Mouse (Mus musculus) liver, embryonic 11.5 days (tissue): ENCODE data around the gene Serpind1. TPM values are rescaled to one million over a fixed set of nuclear protein-coding genes. Genes with fewer than 3 reads are reported as not detected.

ENCODE experiments used
- ATAC-seq: fragments of 200-750 bp; cut with Nextera tagmentation; replicated peaks from 2 replicates; pipeline ENCODE4 v1.8.0; 2017; ENCODE audit warnings: moderate number of reproducible peaks, mild to moderate bottlenecking, moderate TSS enrichment, moderate library complexity; ENCODE audit not compliant: low FRiP score
- DNase-seq: peaks from one replicate; pipeline ENCODE4 v3.0.0-alpha.2; 2017; ENCODE audit warnings: low spot score
- H3K27ac ChIP-seq: fragments of 300-500 bp; sonication (generic); 2 replicates; pipeline ENCODE4 v1.5.1; 2014; ENCODE audit warnings: mild to moderate bottlenecking, low read depth, low read length, control low read depth
- H3K27me3 ChIP-seq: fragments of 300-500 bp; sonication (generic); replicated peaks from 2 replicates; pipeline ENCODE4 v1.6.1; 2014; ENCODE audit warnings: low read length, mixed read lengths; ENCODE audit not compliant: control insufficient read depth, insufficient read depth
- H3K36me3 ChIP-seq: fragments of 300-500 bp; sonication (generic); 2 replicates; pipeline ENCODE4 v1.6.1; 2014; ENCODE audit warnings: mild to moderate bottlenecking, low read length, moderate library complexity, mixed read lengths; ENCODE audit not compliant: control insufficient read depth, insufficient read depth
- H3K4me1 ChIP-seq: fragments of 300-500 bp; sonication (generic); replicated peaks from 2 replicates; pipeline ENCODE4 v1.6.1; 2014; ENCODE audit warnings: low read length, mixed read lengths; ENCODE audit not compliant: control insufficient read depth, insufficient read depth
- H3K4me2 ChIP-seq: fragments of 300-500 bp; sonication (generic); 2 replicates; pipeline ENCODE4 v1.6.1; 2014; ENCODE audit warnings: mild to moderate bottlenecking, control low read depth, moderate library complexity
- H3K4me3 ChIP-seq: fragments of 300-500 bp; sonication (generic); 2 replicates; pipeline ENCODE4 v1.5.1; 2014; ENCODE audit warnings: low read depth, low read length, control low read depth
- H3K9ac ChIP-seq: fragments of 300-500 bp; sonication (generic); 2 replicates; pipeline ENCODE4 v1.6.1; 2014; ENCODE audit warnings: low read depth, low read length, control low read depth
- H3K9me3 ChIP-seq: fragments of 300-500 bp; sonication (generic); 2 replicates; pipeline ENCODE4 v1.6.1; 2016; ENCODE audit warnings: low read length, inconsistent platforms, mixed read lengths; ENCODE audit not compliant: control insufficient read depth
- WGBS: fragments of 180-500 bp; shearing (Covaris S2); extraction: QIAGEN DNeasy Blood & Tissue Kit; methylation state at CpG from one replicate; pipeline ENCODE4 v1.1.7; 2014; 5-methylcytosine and 5-hydroxymethylcytosine counted together
- polyA plus RNA-seq: library from polyadenylated mRNA; unstranded; fragments of >200 nt; fragmentation: Nextera tagmentation; extraction: Ambion mirVana; gene quantifications from 2 replicates; pipeline ENCODE4 v1.2.1, GENCODE M21; 2014

Serpind1 gene
- polyA plus RNA-seq, 1 experiment from 2014 or later: 110 TPM

DNA sequence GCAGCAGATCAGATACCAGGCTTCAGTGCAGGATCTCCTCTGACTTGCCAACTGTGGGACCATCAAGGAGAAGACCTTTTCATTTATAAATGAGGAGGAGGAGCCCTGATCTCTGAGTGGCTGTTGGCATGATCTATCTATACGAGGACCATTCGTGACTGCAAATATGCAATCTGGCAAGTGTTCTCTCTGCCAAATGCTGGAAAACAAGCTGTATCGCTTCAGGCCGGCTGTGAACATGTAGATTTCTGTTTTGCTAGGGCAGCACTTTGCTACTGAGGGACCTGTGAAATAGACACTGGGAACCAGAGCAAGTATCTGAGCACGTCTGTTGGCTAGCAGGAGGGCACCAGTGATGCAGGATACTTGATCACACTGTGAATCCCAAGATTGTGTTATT lies 18.6 kb upstream of the Serpind1 start:
- Histone ChIP-seq H3K4me2 (no peak overlapping the region), H3K36me3 (peaks cover 13% of the 10 kb centered on the region; the same call in 1 of the 2 replicates), H3K4me1 (no peaks in the 10 kb centered on the region), H3K4me3 (no peak overlapping the region), H3K9ac (no peak overlapping the region), H3K27ac (no peak overlapping the region), H3K27me3 (no peaks in the 10 kb centered on the region), H3K9me3 (no peaks in the 10 kb centered on the region)
- no peak for DNase-seq
- ATAC-seq: no peak
- WGBS: 91% methylated on average over 5 of the region's 5 CpGs

DNA sequence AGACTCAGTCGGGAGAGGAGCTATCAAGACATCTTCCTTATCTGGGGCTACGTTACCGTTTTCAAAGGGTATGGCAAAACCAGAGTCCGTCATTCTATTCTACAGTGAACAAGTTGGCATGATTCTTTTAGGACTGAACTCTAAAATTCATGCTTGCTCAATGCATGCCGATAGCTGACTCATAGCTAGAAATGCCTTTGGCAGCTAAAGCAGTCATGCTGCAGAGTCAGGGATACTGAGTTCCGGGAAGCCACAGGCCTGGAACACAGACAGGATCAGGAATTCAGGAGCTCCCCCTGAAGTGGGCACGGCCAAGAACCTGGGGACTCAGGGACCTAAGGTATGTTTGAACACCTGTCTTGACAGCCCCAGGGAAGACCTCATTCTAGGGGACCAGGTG lies 14.6 kb upstream of the Serpind1 start:
- Histone ChIP-seq H3K27me3 (no peaks in the 10 kb centered on the region), H3K4me3 (no peak overlapping the region), H3K9ac (no peak overlapping the region), H3K9me3 (no peaks in the 10 kb centered on the region), H3K4me1 (no peaks in the 10 kb centered on the region), H3K4me2 (no peak overlapping the region), H3K36me3 (peaks cover 10% of the 10 kb centered on the region), H3K27ac (no peak overlapping the region)
- 90% methylated on average over 7 of the region's 7 CpGs for WGBS
- ATAC-seq: no peak
- DNase-seq: no peak

DNA sequence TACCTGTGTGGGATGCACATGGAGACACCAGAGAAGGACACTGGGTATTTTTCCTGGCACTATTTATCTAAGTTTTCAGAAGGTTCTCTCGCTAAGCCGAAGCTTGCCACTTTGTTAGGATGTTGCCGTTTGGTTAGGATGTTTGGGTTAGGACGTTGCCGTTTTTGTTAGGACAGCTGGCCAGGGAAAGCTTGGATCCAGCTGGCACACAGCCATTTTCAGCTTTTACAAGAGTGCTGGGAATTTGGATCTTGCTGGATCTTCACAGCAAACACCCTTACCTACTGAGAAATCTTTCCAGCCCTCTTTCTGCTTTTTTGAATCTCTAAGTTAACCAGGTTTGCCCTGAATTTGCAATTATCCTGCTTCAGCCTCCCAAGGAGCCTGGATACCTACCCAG lies 9.7 kb upstream of the Serpind1 start:
- Histone ChIP-seq H3K27me3 (no peaks in the 10 kb centered on the region), H3K9ac (no peak overlapping the region), H3K9me3 (no peaks in the 10 kb centered on the region), H3K36me3 (peaks cover 7% of the 10 kb centered on the region), H3K4me2 (no peak overlapping the region), H3K4me3 (no peak overlapping the region), H3K4me1 (no peaks in the 10 kb centered on the region), H3K27ac (no peak overlapping the region)
- DNase-seq: no peak
- ATAC-seq: no peak
- 91% methylated on average over 5 of the region's 5 CpGs for WGBS

DNA sequence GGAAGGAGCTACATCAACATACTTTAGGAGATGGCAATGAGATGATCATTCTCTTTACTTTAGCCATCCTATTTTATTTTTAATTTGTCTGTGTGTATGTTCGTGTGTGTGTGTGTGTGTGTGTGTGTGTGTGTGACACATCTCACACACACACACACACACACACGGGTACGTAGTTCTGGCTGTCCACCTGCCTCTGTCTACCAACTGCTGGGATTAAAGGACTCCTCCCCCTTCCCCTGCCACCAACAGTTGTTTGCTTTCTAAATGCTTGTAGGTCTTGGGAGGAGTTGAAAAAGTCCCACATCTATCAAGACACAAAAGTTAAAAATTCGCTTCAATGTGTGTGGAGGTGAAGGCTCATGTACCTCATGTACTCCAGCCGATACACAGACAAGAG lies 6.4 kb upstream of the Serpind1 start:
- no peak overlapping the region for H3K4me2 ChIP-seq
- H3K4me1 ChIP-seq: no peaks in the 10 kb centered on the region
- H3K4me3 ChIP-seq: no peak overlapping the region
- no peaks in the 10 kb centered on the region for H3K27me3 ChIP-seq
- no peaks in the 10 kb centered on the region for H3K9me3 ChIP-seq
- peaks cover 3% of the 10 kb centered on the region for H3K36me3 ChIP-seq
- ATAC-seq (no peak), DNase-seq (no peak)
- no peak overlapping the region for H3K27ac ChIP-seq
- 87% methylated on average over 5 of the region's 5 CpGs for WGBS
- H3K9ac ChIP-seq: no peak overlapping the region

DNA sequence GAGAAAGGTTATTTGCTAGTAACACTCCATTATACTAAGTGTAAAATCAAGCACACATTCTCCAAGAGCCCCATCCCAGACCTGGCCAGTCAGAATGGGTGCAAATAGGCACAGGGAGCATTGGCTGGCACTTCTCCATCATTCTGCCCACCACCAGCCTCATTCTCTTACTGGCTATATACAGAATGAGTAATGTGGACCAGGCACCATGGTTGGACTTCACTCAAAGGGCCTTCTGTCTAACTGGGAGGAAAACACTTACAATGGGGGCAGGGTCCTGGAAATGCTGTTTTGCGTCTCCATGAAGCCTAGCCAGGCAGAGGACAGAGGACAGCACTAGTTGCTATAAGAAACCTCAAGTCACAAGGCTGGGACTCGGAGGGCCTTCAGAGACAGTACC lies 5.1 kb upstream of the Serpind1 start:
- no peak overlapping the region for H3K4me3 ChIP-seq
- H3K36me3 ChIP-seq: peaks cover 3% of the 10 kb centered on the region
- no peaks in the 10 kb centered on the region for H3K27me3 ChIP-seq
- DNase-seq (no peak), ATAC-seq (no peak)
- WGBS: 88% methylated on average over 2 of the region's 2 CpGs
- H3K4me2 ChIP-seq: no peak overlapping the region
- no peaks in the 10 kb centered on the region for H3K4me1 ChIP-seq
- H3K9me3 ChIP-seq: no peaks in the 10 kb centered on the region
- no peak overlapping the region for H3K9ac ChIP-seq
- H3K27ac ChIP-seq: no peak overlapping the region

DNA sequence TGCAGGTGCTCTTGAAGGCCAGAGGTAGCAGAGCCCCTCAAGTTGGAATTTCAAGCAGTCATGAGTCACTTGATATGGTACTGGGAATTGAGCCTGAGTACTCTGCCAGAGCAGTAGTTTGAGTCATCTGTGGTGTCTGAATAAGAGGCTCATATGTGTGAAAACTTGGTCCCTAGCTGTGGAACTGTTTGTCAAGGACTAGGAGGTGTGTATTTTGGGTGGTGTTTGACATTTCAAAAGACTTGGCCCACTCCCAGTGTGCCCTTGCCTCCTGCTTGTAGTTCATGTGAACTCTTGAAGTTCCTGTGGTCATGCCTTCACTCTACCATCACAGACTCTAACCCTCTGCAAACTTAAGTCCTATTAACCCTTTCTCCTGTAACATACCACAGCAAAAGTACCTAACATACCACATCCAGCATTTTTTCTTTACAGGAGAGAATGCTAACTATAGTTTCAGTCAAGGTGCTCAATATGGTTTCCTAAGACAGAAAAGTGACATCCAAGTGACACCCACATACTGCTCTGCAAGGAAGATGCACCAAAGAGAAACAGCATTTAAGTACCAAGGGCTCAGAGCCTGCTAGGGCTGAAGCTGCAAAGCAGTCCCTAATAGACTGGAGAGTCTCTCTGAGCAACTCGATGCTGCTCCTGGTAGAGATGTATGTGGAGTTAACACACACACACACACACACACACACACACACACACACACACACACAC lies 1.2 kb upstream of the Serpind1 start:
- Histone ChIP-seq H3K4me2 (no peak overlapping the region), H3K9ac (no peak overlapping the region), H3K27me3 (no peaks in the 10 kb centered on the region), H3K27ac (no peak overlapping the region), H3K9me3 (no peaks in the 10 kb centered on the region), H3K36me3 (no peaks in the 10 kb centered on the region; the same call in 1 of the 2 replicates), H3K4me1 (no peaks in the 10 kb centered on the region), H3K4me3 (no peak overlapping the region)
- ATAC-seq: no peak
- DNase-seq: no peak
- WGBS: 92% methylated on average over 1 of the region's 1 CpGs

DNA sequence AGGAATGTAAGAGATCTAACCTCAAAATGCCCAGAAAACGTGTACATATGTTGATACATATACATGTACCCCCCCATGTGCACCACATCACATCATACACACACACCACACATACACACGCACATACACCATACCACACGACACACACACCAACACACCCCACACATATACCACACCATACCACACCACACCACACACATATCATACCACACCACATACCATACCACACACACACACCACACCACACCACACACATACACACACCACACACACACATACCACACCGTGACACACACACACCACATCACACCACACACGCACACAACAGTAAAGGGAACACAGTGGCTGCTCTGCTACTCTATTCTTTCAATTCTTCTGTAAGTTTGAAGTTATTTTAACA lies 684 bp downstream of the Serpind1 start:
- DNase-seq: no peak
- no peaks in the 10 kb centered on the region for H3K4me1 ChIP-seq
- peak overlapping the region; percentile 42 for H3K4me2 ChIP-seq
- 75% methylated on average over 5 of the region's 5 CpGs for WGBS
- peak overlapping the region; percentile 25; the same call in 1 of the 2 replicates for H3K4me3 ChIP-seq
- ATAC-seq: 0 out of 2 replicates have a peak, but pooled peaks have one; percentile 47
- no peaks in the 10 kb centered on the region; the same call in 1 of the 2 replicates for H3K36me3 ChIP-seq
- no peaks in the 10 kb centered on the region for H3K27me3 ChIP-seq
- no peaks in the 10 kb centered on the region for H3K9me3 ChIP-seq
- H3K27ac ChIP-seq: no peak overlapping the region
- no peak overlapping the region for H3K9ac ChIP-seq

DNA sequence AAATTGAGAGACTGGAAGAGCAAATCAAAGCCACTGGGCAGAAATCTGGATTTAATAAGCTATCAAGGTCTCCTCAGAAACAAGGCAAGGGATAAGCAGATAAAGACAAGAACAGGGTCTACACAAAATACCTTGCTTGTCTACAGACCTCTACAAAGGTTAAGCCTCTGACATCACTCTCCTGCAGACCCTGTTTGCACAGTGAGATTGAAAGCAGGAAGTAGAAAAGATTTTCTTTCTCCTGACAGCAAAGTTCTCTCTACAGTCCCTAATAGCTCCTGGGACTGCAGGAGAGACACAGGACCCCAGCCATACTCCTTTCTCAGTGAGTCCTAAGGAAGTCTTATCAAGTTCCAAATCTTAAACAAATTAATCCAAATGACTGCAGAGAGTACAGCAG lies 3.4 kb downstream of the Serpind1 start:
- Histone ChIP-seq H3K9me3 (no peaks in the 10 kb centered on the region), H3K27me3 (no peaks in the 10 kb centered on the region), H3K27ac (no peak overlapping the region), H3K36me3 (no peaks in the 10 kb centered on the region; the same call in 1 of the 2 replicates), H3K4me2 (no peak overlapping the region), H3K4me3 (no peak overlapping the region), H3K4me1 (no peaks in the 10 kb centered on the region), H3K9ac (no peak overlapping the region)
- ATAC-seq (no peak), DNase-seq (no peak)

DNA sequence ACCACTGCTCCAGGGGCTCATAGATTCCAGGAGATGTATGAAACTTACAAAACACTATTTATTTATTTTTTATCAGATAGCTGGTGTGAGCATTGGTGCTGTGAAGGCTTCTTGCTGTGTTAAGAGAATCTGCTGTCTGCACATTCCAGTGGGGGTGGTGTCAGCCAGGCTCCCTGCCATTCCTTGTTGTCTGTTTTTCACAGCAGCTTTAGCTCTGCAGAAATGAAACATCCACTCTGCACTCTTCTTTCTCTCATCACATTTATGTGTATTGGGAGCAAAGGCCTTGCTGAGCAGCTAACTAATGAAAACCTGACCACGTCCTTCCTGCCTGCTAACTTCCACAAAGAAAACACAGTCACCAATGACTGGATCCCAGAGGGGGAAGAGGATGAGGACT lies 4.9 kb downstream of the Serpind1 start:
- Histone ChIP-seq H3K27me3 (no peaks in the 10 kb centered on the region), H3K9ac (no peak overlapping the region), H3K4me2 (no peak overlapping the region), H3K27ac (no peak overlapping the region), H3K9me3 (no peaks in the 10 kb centered on the region), H3K36me3 (no peaks in the 10 kb centered on the region; the same call in 1 of the 2 replicates), H3K4me3 (no peak overlapping the region), H3K4me1 (no peaks in the 10 kb centered on the region)
- 66% methylated on average over 1 of the region's 1 CpGs for WGBS
- DNase-seq: no peak
- ATAC-seq: no peak
